Mouse (Mus musculus) heart, adult 2 months (tissue): ENCODE results near the gene Gpd2. TPM values are rescaled to one million over a fixed set of nuclear protein-coding genes. Genes with fewer than 3 reads are reported as not detected.

Experiments
- DNase-seq, 2 experiments: peaks; one replicate each; pipeline ENCODE4 v3.0.0; 2021
- H3K27ac ChIP-seq: fragments of 200-600 bp; 2 replicates; pipeline ENCODE4 v1.8.1; 2022
- H3K27me3 ChIP-seq: fragments of 200-500 bp; 2 replicates; pipeline ENCODE4 v1.6.1; 2012; ENCODE audit warnings: mild to moderate bottlenecking, low read length, inconsistent platforms, mixed read lengths; ENCODE audit not compliant: control insufficient read depth, insufficient read depth
- H3K36me3 ChIP-seq: fragments of 200-500 bp; 2 replicates; pipeline ENCODE4 v1.6.1; 2012; ENCODE audit warnings: low read length, inconsistent platforms; ENCODE audit not compliant: control insufficient read depth, insufficient read depth
- H3K4me1 ChIP-seq: fragments of 200-500 bp; 2 replicates; pipeline ENCODE4 v1.6.1; 2011; ENCODE audit warnings: low read length; ENCODE audit not compliant: control insufficient read depth, insufficient read depth
- H3K4me3 ChIP-seq: fragments of 200-600 bp; 2 replicates; pipeline ENCODE4 v1.8.1; 2022
- H3K79me2 ChIP-seq: fragments of 200-500 bp; replicated peaks from 2 replicates; pipeline ENCODE4 v1.6.1; 2012; ENCODE audit warnings: mild to moderate bottlenecking, inconsistent platforms, low read length, moderate library complexity, mixed read lengths; ENCODE audit not compliant: control insufficient read depth, insufficient read depth
- H3K9ac ChIP-seq: fragments of 200-500 bp; 2 replicates; pipeline ENCODE4 v1.6.1; 2012; ENCODE audit warnings: low read depth, mild to moderate bottlenecking, control low read depth, inconsistent platforms, low read length, mixed read lengths
- CTCF ChIP-seq: fragments of 200-600 bp; IDR thresholded peaks from 2 replicates; pipeline ENCODE4 v1.8.1; 2022; ENCODE audit warnings: antibody characterized with exemption, mild to moderate bottlenecking, moderate library complexity
- EP300 ChIP-seq: fragments of 200-500 bp; IDR thresholded peaks from 2 replicates; pipeline ENCODE4 v1.6.1; 2011; ENCODE audit warnings: low read depth, low read length, control low read depth; ENCODE audit not compliant: insufficient read depth
- POLR2A ChIP-seq: fragments of 200-500 bp; IDR thresholded peaks from 2 replicates; pipeline ENCODE4 v1.6.1; 2011; ENCODE audit warnings: mild to moderate bottlenecking, low read depth, low read length, control low read depth; ENCODE audit not compliant: insufficient read depth
- WGBS: fragments of 180-500 bp; shearing (Covaris S2); methylation state at CpG from one replicate; pipeline ENCODE4 v1.1.7; 2018; 5-methylcytosine and 5-hydroxymethylcytosine counted together
- intact Hi-C: fragments of 180-260 bp; cut with DNase I; formaldehyde crosslinking; loops from one replicate; pipeline ENCODE4 v1.15.1; 2025
- polyA plus RNA-seq: library from polyadenylated mRNA; depleted of rRNA; stranded (reverse); fragments of >200 nt; gene quantifications from 2 replicates; pipeline ENCODE4 v1.2.3, GENCODE M21; 2012
- total RNA-seq, 2 experiments: library from RNA; stranded (reverse); gene quantifications; 2 replicates each; pipeline ENCODE4 v1.2.3; 2021

The Gpd2 gene
- total and polyA plus RNA-seq, 3 experiments, result 8.7 to 16.0 (median 13.1) TPM

GRCm38 (mm10) chr2:57280190-57280723 lies 42.8 kb downstream of the Gpd2 start:
- no peak overlapping the region for H3K9ac ChIP-seq
- no peaks in the 10 kb centered on the region for H3K36me3 ChIP-seq
- no peaks in the 10 kb centered on the region for H3K4me1 ChIP-seq
- no peaks in the 10 kb centered on the region for H3K79me2 ChIP-seq
- DNase-seq, result no peak
- H3K27me3 ChIP-seq, result no peaks in the 10 kb centered on the region
- TF ChIP-seq EP300, result no peak
- TF ChIP-seq CTCF, result no peak
- TF ChIP-seq POLR2A, result no peak
- H3K4me3 ChIP-seq, result no peak overlapping the region
- intact Hi-C loops, result no loop called here
- no peak overlapping the region for H3K27ac ChIP-seq
- WGBS, result 63% methylated on average over 10 of the region's 10 CpGs

GRCm38 (mm10) chr2:57283791-57284190 lies 46.4 kb downstream of the Gpd2 start:
- Histone ChIP-seq H3K79me2 (no peaks in the 10 kb centered on the region), H3K9ac (no peak overlapping the region), H3K27me3 (no peaks in the 10 kb centered on the region), H3K36me3 (no peaks in the 10 kb centered on the region), H3K4me1 (no peaks in the 10 kb centered on the region), H3K27ac (no peak overlapping the region), H3K4me3 (no peak overlapping the region)
- no peak for TF ChIP-seq CTCF
- no peak for TF ChIP-seq POLR2A
- TF ChIP-seq EP300, result no peak
- no peak for DNase-seq
- intact Hi-C loops, result no loop called here
- 96% methylated on average over 7 of the region's 7 CpGs for WGBS

- no peaks in the 10 kb centered on the region for H3K36me3 ChIP-seq
- no peaks in the 10 kb centered on the region for H3K4me1 ChIP-seq
- intact Hi-C loops, result no loop called here
- H3K4me3 ChIP-seq, result no peak overlapping the region
- DNase-seq, result no peak
- no peak overlapping the region for H3K27ac ChIP-seq
- H3K79me2 ChIP-seq, result no peaks in the 10 kb centered on the region
- H3K27me3 ChIP-seq, result no peaks in the 10 kb centered on the region
- TF ChIP-seq EP300, result no peak
- TF ChIP-seq CTCF, result no peak
- TF ChIP-seq POLR2A, result no peak
- no peak overlapping the region for H3K9ac ChIP-seq
- 90% methylated on average over 4 of the region's 4 CpGs for WGBS
Measured at GRCm38 (mm10) chr2:57285197-57285596, 47.8 kb downstream of the Gpd2 start.

- WGBS, result 74% methylated on average over 1 of the region's 1 CpGs
- intact Hi-C loops, result no loop called here
- H3K4me3 ChIP-seq, result no peak overlapping the region
- TF ChIP-seq POLR2A (no peak), CTCF (no peak), EP300 (no peak)
- no peaks in the 10 kb centered on the region for H3K79me2 ChIP-seq
- no peaks in the 10 kb centered on the region for H3K4me1 ChIP-seq
- no peak overlapping the region for H3K9ac ChIP-seq
- H3K27me3 ChIP-seq, result no peaks in the 10 kb centered on the region
- no peak for DNase-seq
- H3K27ac ChIP-seq, result no peak overlapping the region
- H3K36me3 ChIP-seq, result no peaks in the 10 kb centered on the region
Measured at GRCm38 (mm10) chr2:57287986-57288385, 50.6 kb downstream of the Gpd2 start.

DNA sequence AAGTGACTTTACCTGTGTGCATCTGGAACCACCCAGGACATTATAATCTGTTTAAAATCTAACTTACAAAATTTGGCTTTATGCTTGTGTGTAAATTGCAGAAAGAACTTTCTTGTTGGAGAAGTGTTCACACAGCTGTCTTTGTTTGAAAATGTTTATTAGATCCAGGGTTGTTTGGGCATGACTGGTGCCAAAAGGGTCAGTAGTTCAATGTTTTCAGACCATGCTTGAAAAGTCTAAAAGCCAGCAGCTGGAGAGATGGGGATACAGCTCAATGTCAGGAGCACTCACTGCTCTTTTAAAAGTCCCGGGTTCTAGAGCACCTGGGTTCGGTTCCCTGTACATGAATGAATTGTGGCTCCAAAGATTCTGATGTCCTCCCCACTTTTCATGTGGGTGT lies 56.1 kb downstream of the Gpd2 start:
- Histone ChIP-seq H3K36me3 (no peaks in the 10 kb centered on the region), H3K4me1 (no peaks in the 10 kb centered on the region), H3K27me3 (no peaks in the 10 kb centered on the region), H3K9ac (no peak overlapping the region), H3K4me3 (no peak overlapping the region), H3K79me2 (no peaks in the 10 kb centered on the region), H3K27ac (no peak overlapping the region)
- TF ChIP-seq EP300 (no peak), CTCF (no peak), POLR2A (no peak)
- DNase-seq, result no peak
- 89% methylated on average over 2 of the region's 2 CpGs for WGBS
- intact Hi-C loops, result no loop called here

DNA sequence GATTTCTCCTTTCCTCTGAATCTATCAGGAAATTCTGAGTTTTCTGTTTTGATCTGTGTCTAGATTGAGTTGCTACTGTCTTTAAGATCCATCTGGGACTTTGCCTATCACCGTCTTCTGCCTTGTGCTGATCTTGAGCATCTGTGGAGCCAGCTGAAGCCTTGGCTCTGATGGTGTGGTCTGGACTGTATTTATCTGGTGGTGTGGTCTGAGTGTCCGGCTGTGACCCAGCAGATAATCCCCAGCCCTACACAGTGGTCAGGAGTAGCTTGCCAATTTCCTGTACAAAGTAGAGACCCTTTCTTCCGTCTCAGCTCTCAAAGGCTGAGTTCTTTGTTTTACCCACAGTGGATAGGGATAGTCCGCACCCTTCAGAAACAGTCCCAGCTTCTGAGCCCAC lies 58.6 kb downstream of the Gpd2 start:
- intact Hi-C loops, result no loop called here
- WGBS, result 55% methylated on average over 4 of the region's 4 CpGs
- H3K79me2 ChIP-seq, result no peaks in the 10 kb centered on the region
- H3K4me1 ChIP-seq, result no peaks in the 10 kb centered on the region
- H3K36me3 ChIP-seq, result no peaks in the 10 kb centered on the region
- H3K9ac ChIP-seq, result no peak overlapping the region
- DNase-seq, result no peak
- TF ChIP-seq POLR2A (no peak), EP300 (no peak)
- no peak overlapping the region for H3K4me3 ChIP-seq
- no peaks in the 10 kb centered on the region for H3K27me3 ChIP-seq
- H3K27ac ChIP-seq, result no peak overlapping the region
